Mouse (Mus musculus): Measurements from ENCODE around the gene Naaa.

GRCm38 (mm10) chr5:92304291-92304690 lies 26.3 kb upstream of the Naaa start:
- no peak for TF ChIP-seq CTCF (IDR thresholded peaks at IDR 0.05; ENCODE audit: borderline replicate concordance, control insufficient read depth, extremely low read depth, insufficient read depth, low read length, poor library complexity)
- no peak for TF ChIP-seq POLR2A (IDR thresholded peaks at IDR 0.05; ENCODE audit: control insufficient read depth, extremely low read depth, insufficient read depth, low read length, poor library complexity)
